Mouse (Mus musculus): ENCODE data around the gene Mtch2.
A peak's percentile ranks its signal among the peaks of the same experiment; 100 is the strongest.

Gene Mtch2

DNA sequence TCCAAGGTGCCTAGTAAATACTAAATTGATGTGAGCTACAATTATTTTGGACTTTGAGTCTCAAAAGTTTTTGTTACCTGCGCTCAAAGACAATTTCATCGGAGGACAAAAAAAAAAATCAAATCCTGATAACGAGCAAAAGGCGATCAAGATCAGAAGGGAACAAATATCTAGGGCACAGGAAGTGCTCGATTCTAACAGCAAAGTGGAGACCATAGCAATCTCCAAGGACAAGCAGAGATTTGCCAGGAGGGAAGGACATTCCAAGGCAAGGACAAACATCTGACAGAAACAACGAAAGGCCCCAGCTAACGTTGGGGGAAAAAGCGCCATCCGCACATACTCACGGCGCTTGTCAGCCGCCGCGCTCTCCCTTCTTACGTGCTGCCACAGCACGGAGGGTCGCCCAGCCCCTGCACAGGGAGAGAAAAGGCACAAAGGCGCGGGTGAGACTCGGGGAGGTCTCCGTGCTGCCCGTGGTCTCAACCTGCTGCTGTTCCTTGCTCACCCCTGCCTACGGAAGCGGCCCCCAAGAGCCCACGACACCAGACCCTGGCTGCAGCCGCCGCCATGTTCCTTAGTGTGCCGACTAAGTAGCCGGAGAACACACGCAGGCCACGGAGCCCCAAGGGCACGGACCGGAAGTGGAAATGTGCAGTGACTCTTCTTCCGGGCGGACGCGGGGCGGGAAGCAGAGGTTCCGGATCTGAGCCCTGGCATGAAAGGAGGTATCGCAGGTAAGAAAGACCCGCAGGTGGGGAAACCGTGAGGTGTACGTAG lies 57.3 kb downstream of the Mtch2 start, which contains the start of the genes Kbtbd4 and Ndufs3:
Kbtbd4 (plus strand) TSS at position 665 of the 780 bp plus-strand sequence.
Ndufs3 (minus strand) TSS at position 752 of the 780 bp plus-strand sequence.
- peak; percentile 33 for DNase-seq (ENCODE audit: extremely low read depth, low read depth, low spot score)

DNA sequence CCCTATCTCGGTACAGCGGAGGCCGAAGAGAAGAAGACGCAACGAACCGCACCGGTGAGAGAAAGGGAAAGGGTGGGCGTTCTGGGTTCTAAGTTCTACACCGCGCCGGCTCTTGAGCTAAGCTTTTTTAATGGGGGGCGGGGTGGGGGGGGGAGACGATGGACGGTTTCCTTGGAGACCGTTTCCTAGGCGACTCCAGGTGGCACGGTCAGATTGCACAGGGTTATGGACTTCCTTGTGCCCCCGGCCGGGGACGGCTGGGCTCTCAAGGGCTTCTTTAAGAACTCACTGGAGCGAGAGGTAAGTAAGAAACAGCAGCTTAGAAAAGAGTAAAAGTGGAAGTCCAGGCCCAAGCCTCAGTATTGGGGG lies 57.9 kb downstream of the Mtch2 start:
- DNase-seq (ENCODE audit: extremely low read depth, low read depth, low spot score) = no peak

DNA sequence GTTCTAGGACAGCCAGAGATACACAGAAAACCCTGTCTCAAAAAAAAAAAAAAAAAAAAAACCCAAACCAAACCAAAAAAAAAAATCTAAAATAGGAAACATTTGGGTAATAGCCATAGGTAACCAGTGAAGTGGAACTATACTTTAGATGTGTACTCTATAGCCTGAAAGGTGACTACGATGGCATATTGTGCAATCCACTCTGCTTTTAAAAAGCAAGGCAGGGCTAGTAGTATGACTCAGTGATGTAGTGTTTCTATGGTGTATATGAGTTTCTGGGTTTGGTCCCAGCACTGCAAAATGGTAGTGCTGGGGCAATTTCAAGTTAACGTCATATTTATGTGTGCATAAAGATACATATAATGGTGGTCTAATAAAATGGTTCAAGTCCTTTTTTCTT lies 59.8 kb downstream of the Mtch2 start:
- no peak for DNase-seq (ENCODE audit: extremely low read depth, low read depth, low spot score)

DNA sequence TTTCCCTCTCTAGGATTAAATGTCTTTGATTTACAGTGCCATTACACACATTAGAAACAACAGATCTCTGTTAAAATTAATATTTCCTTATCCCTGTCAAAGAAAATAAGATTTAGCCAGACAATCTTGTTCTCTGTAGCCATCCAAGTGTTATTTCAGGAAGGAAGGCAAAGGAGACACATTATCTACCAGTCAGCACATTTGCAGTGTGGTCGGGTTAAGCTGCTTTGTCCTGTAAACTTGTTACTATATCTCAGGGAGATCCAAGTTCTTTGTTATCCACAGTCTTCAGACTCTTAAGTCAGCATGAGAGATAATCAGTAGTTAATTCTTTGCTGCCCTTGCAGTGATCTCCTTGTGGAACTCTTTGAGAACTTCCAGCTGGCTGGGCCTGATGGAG lies 63.9 kb downstream of the Mtch2 start:
- DNase-seq (ENCODE audit: extremely low read depth, low read depth, low spot score) = no peak

DNA sequence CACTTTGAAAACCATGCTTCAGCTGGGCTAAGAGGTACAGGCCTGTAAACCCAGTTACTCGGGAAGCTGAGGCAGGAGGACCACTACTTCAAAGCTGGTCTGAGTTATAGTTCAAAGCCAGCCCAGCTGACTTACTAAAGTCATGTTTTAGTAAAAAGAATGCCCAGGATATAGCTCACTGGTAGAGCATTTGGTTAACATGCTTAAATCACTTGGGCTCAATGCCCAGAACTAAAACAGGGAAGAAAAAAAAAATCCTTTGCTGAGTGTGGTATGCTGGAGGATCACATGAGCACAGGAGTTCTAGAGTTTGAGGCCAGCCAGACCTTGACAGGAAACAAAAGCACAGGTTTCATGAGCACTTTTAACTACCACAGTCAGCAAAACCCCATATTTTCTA lies 64.7 kb downstream of the Mtch2 start:
- no peak for DNase-seq (ENCODE audit: extremely low read depth, low read depth, low spot score)

DNA sequence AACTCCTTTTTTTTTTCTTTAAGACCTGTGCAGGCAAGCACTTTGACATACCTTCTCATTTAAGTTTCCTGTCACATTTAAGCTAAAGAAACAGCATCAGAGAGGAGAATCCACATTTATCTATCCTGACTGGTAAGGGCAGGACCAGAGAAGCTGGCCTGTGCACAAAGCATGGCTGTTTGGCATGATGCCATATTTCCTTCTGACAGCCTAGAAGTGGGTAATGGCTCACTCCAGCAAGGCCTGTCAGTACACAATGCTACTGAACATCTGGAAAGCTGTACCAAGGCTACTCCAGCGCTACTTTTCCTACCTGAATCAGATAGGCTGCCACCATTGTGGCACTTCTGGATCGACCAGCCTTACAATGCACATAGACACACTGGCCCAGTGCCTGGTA lies 66.7 kb downstream of the Mtch2 start:
- no peak for DNase-seq (ENCODE audit: extremely low read depth, low read depth, low spot score)

DNA sequence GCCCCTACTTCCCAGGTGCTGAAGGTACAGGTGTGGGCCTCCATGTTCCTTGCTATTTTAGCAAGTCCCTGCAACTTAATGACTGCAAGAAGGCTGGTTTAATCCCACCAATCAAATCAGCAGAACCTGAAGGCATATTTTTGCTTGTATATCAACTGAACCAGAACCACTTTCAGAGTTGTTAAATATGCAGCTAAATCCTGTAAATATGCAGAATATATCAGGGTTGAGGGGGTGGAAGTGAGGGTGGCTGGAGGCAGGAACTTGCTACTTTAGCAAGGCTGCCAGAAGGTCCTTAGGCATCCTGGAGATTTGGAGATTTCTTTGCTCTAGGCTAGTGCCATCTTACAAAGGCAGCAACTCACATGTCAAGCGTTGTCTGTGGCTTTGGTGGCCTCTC lies 68.6 kb downstream of the Mtch2 start:
- no peak for DNase-seq (ENCODE audit: extremely low read depth, low read depth, low spot score)

All from fat pad, adult 2 months (tissue).